Mouse (Mus musculus) midbrain, postnatal 0 days (tissue): ENCODE measurements at regions not wholly inside any gene's neighbourhood (a gene's known extent, or its start where the extent isn't known, plus 50 kb on each side); places are given as distances from the start of the nearest gene placed in this dataset.

ENCODE experiments used
- ATAC-seq: fragments of 200-750 bp; cut with Nextera tagmentation; 2 replicates; pipeline ENCODE4 v1.8.0; 2017; ENCODE audit warnings: moderate number of reproducible peaks, mild to moderate bottlenecking, moderate TSS enrichment, moderate library complexity; ENCODE audit not compliant: low FRiP score
- DNase-seq: peaks from one replicate; pipeline ENCODE4 v3.0.0-alpha.2; 2015; ENCODE audit warnings: low spot score
- H3K27ac ChIP-seq: fragments of 300-500 bp; sonication (generic); 2 replicates; pipeline ENCODE4 v1.5.1; 2014; ENCODE audit warnings: low read depth, mild to moderate bottlenecking, low read length, mixed read lengths
- H3K27me3 ChIP-seq: fragments of 300-500 bp; sonication (generic); 2 replicates; pipeline ENCODE4 v1.6.1; 2014; ENCODE audit warnings: low read length, control low read depth, mixed read lengths; ENCODE audit not compliant: insufficient read depth
- H3K36me3 ChIP-seq: fragments of 300-500 bp; sonication (generic); 2 replicates; pipeline ENCODE4 v1.6.1; 2014; ENCODE audit warnings: low read length, control low read depth, mixed read lengths; ENCODE audit not compliant: insufficient read depth
- H3K4me1 ChIP-seq: fragments of 300-500 bp; sonication (generic); 2 replicates; pipeline ENCODE4 v1.6.1; 2014; ENCODE audit warnings: mild to moderate bottlenecking, control low read depth, antibody characterized with exemption, low read length, mixed read lengths; ENCODE audit not compliant: insufficient read depth
- H3K4me2 ChIP-seq: fragments of 300-500 bp; sonication (generic); 2 replicates; pipeline ENCODE4 v1.6.1; 2014; ENCODE audit warnings: low read depth, mild to moderate bottlenecking, low read length, mixed read lengths; ENCODE audit not compliant: poor library complexity, severe bottlenecking
- H3K4me3 ChIP-seq: fragments of 300-500 bp; sonication (generic); 2 replicates; pipeline ENCODE4 v1.5.1; 2014; ENCODE audit warnings: low read depth, mild to moderate bottlenecking, low read length, moderate library complexity
- H3K9ac ChIP-seq: fragments of 300-500 bp; sonication (generic); replicated peaks from 2 replicates; pipeline ENCODE4 v1.6.1; 2014; ENCODE audit warnings: mild to moderate bottlenecking, low read length, moderate library complexity, mixed read lengths; ENCODE audit not compliant: poor library complexity, severe bottlenecking
- H3K9me3 ChIP-seq: fragments of 300-500 bp; sonication (generic); 2 replicates; pipeline ENCODE4 v1.6.1; 2016; ENCODE audit warnings: low read length, control low read depth
- CTCF ChIP-seq: IDR thresholded peaks from 2 replicates; pipeline ENCODE4 v1.5.1; 2016; ENCODE audit warnings: antibody characterized with exemption, mild to moderate bottlenecking
- WGBS: fragments of 180-500 bp; shearing (Covaris S2); extraction: QIAGEN DNeasy Blood & Tissue Kit; methylation state at CpG from one replicate; pipeline ENCODE4 v1.1.7; 2014; 5-methylcytosine and 5-hydroxymethylcytosine counted together

- Histone ChIP-seq H3K36me3 (no peaks in the 10 kb centered on the region), H3K27me3 (no peaks in the 10 kb centered on the region), H3K4me3 (no peak overlapping the region), H3K27ac (no peak overlapping the region), H3K4me2 (no peak overlapping the region), H3K4me1 (no peaks in the 10 kb centered on the region), H3K9me3 (no peaks in the 10 kb centered on the region), H3K9ac (no peak overlapping the region)
- no peak for TF ChIP-seq CTCF
- no peak for DNase-seq
- 69% methylated on average over 2 of the region's 2 CpGs for WGBS
- ATAC-seq: no peak
Measured at GRCm38 (mm10) chr2:131755107-131755506, 104.4 kb downstream of the Erv3 start.

DNA sequence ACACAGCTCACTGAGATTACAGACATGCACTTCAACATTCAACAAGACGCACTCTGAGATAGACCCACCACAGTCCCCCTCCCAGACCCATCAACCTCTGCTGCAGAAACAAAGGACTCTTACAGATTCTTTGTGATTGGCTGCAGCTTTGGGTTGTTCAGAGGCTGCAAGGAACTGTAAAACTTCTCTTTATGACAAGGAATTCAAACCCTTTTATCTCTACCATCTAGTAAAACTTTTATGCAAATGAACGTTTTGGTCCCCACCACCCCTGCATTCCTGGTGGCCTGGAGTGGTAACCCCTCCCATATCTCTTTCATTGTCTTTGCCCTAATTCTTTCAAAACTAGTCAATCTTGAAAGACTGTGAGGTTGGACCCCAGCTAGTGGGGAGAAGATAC lies 106.1 kb downstream of the Erv3 start:
- Histone ChIP-seq H3K4me1 (no peaks in the 10 kb centered on the region), H3K9ac (no peak overlapping the region), H3K27me3 (no peaks in the 10 kb centered on the region), H3K9me3 (no peaks in the 10 kb centered on the region), H3K36me3 (no peaks in the 10 kb centered on the region), H3K27ac (no peak overlapping the region), H3K4me2 (no peak overlapping the region), H3K4me3 (no peak overlapping the region)
- TF ChIP-seq CTCF: no peak
- 70% methylated on average over 2 of the region's 2 CpGs for WGBS
- ATAC-seq: no peak
- DNase-seq: no peak

GRCm38 (mm10) chr2:131750679-131751078 lies 108.9 kb downstream of the Erv3 start:
- Histone ChIP-seq H3K27ac (no peak overlapping the region), H3K9ac (no peak overlapping the region), H3K27me3 (no peaks in the 10 kb centered on the region), H3K36me3 (no peaks in the 10 kb centered on the region), H3K4me2 (no peak overlapping the region), H3K9me3 (no peaks in the 10 kb centered on the region), H3K4me1 (no peaks in the 10 kb centered on the region), H3K4me3 (no peak overlapping the region)
- ATAC-seq (no peak), DNase-seq (no peak)
- 72% methylated on average over 6 of the region's 6 CpGs for WGBS
- no peak for TF ChIP-seq CTCF

DNA sequence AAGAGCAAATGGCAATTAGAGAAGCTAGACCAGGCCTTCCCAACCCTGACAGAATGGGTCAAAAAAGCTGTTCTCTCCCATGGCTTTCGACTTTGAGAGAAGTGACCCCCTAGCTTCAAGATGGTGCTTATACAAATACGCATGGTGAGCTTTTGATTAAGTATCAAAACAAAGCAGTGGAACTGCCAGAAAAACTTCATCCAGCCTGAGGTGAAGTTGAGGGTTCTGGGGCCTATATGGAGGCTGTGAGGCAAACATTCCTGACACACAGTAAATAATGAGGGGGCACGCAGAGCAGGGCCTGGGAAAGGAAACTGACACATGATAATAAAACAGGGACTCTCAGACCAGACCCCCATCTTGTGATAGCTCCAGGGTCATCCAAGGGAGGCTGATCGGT lies 109.3 kb downstream of the Erv3 start:
- Histone ChIP-seq H3K36me3 (no peaks in the 10 kb centered on the region), H3K4me3 (no peak overlapping the region), H3K9ac (no peak overlapping the region), H3K9me3 (no peaks in the 10 kb centered on the region), H3K27ac (no peak overlapping the region), H3K4me2 (no peak overlapping the region), H3K27me3 (no peaks in the 10 kb centered on the region), H3K4me1 (no peaks in the 10 kb centered on the region)
- no peak for TF ChIP-seq CTCF
- WGBS: 81% methylated on average over 4 of the region's 4 CpGs
- ATAC-seq: no peak
- no peak for DNase-seq

- Histone ChIP-seq H3K9ac (no peak overlapping the region), H3K27ac (no peak overlapping the region), H3K4me2 (no peak overlapping the region), H3K4me3 (no peak overlapping the region), H3K27me3 (no peaks in the 10 kb centered on the region), H3K4me1 (no peaks in the 10 kb centered on the region), H3K9me3 (no peaks in the 10 kb centered on the region), H3K36me3 (no peaks in the 10 kb centered on the region)
- no peak for DNase-seq
- no peak for ATAC-seq
- WGBS: 91% methylated on average over 3 of the region's 3 CpGs
- TF ChIP-seq CTCF: no peak
Measured at GRCm38 (mm10) chr2:131749746-131750145, 109.8 kb downstream of the Erv3 start.

GRCm38 (mm10) chr2:131748791-131749190 lies 110.8 kb downstream of the Erv3 start:
- TF ChIP-seq CTCF: no peak
- DNase-seq: no peak
- 43% methylated on average over 10 of the region's 10 CpGs for WGBS

More at GRCm38 (mm10) chr2:131748791-131749190, 110.8 kb downstream of the Erv3 start:
- Histone ChIP-seq H3K4me3 (no peak overlapping the region), H3K4me1 (no peaks in the 10 kb centered on the region), H3K36me3 (no peaks in the 10 kb centered on the region), H3K9me3 (no peaks in the 10 kb centered on the region), H3K27me3 (no peaks in the 10 kb centered on the region), H3K9ac (no peak overlapping the region), H3K4me2 (no peak overlapping the region), H3K27ac (no peak overlapping the region; the same call in 1 of the 2 replicates)
- no peak for ATAC-seq
